In the genomic region with DNA sequence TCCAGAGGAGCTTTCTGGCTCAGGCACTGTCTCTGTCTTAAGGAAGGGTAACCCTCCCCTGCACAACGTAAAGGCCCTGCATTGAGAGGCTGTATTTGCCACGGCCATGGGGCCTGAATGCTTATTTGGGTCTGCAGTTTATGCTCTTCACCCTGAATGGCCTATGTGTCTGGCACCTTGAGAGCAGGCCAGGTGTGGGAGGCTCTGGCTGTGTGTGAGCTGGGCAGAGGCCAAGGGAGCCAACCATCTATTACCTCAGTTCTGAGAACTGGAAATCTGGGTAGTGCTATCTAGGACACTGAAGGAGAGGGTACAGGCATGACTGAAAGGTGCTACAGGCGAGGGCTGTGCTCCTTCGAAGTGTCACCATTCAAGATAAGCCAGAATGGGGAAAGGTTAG, we compare ENCODE assay signal across 23 mouse cellular contexts. TPM values are rescaled to one million over a fixed set of nuclear protein-coding genes. Genes with fewer than 3 reads are reported as not detected.
A peak's percentile ranks its signal among the peaks of the same experiment; 100 is the strongest.
DNase-seq lines count a peak whose midpoint lies in the region; ATAC-seq and TF ChIP-seq lines count a peak whose summit lies in the region.
"Had no signal": no experiment of that assay in that cellular context is flagged by ENCODE, and none has a peak within 500 bp of the region (broad histone marks: within the 10 kb centered on the region; RNA-seq: fewer than 3 reads in every experiment).

No protein-coding gene starts in this region.

- peaks cover 5% of the 10 kb centered on the region for H3K4me1 ChIP-seq in thymus, adult 2 months (replicated peaks; ENCODE audit: control insufficient read depth, insufficient read depth, low read length)
- H3K4me1 ChIP-seq in cerebellum, adult 2 months (ENCODE audit: control insufficient read depth, insufficient read depth, low read length), result peaks cover 19% of the 10 kb centered on the region
- H3K4me1 ChIP-seq in embryonic fibroblast, embryonic 13.5 days (ENCODE audit: control insufficient read depth, insufficient read depth, low read length), result peaks cover 36% of the 10 kb centered on the region
- 0 out of 2 replicates have a peak, but pooled peaks cover 6% of the 10 kb centered on the region for H3K4me1 ChIP-seq in small intestine, adult 2 months (ENCODE audit: control insufficient read depth, insufficient read depth, insufficient read length, low read length)
- H3K4me1 ChIP-seq in limb, embryonic 10.5 days, result peaks cover 5% of the 10 kb centered on the region; the same call in 1 of the 2 replicates
- H3K4me1 ChIP-seq in forebrain, embryonic 15.5 days, result no peaks in the 10 kb centered on the region
- H3K4me1 ChIP-seq: embryonic facial prominence, embryonic 12.5 days; hindbrain, embryonic 12.5 days; midbrain, embryonic 12.5 days; neural tube, embryonic 13.5 days; stomach, embryonic 15.5 days had no signal

- no peak for ATAC-seq in forebrain, embryonic 15.5 days (replicated peaks)
- ATAC-seq: forebrain, postnatal 0 days had no signal

- WGBS in thymus, adult 2 months, result 86% methylated on average over 4 of the region's 4 CpGs
- WGBS in cerebellum, adult 2 months, result 59% methylated on average over 4 of the region's 4 CpGs
- 83% methylated on average over 4 of the region's 4 CpGs for WGBS in small intestine, adult 2 months
- 83% methylated on average over 4 of the region's 4 CpGs for WGBS in limb, embryonic 10.5 days
- 84% methylated on average over 4 of the region's 4 CpGs for WGBS in forebrain, embryonic 15.5 days

- no peaks in the 10 kb centered on the region for H3K9me3 ChIP-seq in limb, embryonic 10.5 days (replicated peaks)
- H3K9me3 ChIP-seq in forebrain, embryonic 15.5 days, result no peaks in the 10 kb centered on the region
- H3K9me3 ChIP-seq: embryonic facial prominence, embryonic 12.5 days; hindbrain, embryonic 12.5 days; midbrain, embryonic 12.5 days; neural tube, embryonic 13.5 days; stomach, embryonic 15.5 days had no signal

- no peaks in the 10 kb centered on the region for H3K27me3 ChIP-seq in thymus, adult 2 months (ENCODE audit: control insufficient read depth, insufficient read depth, low read length)
- no peaks in the 10 kb centered on the region for H3K27me3 ChIP-seq in cerebellum, adult 2 months (ENCODE audit: control insufficient read depth, insufficient read depth, low read length)
- no peaks in the 10 kb centered on the region for H3K27me3 ChIP-seq in small intestine, adult 2 months (ENCODE audit: control insufficient read depth, insufficient read depth, low read length)
- no peaks in the 10 kb centered on the region for H3K27me3 ChIP-seq in limb, embryonic 10.5 days (ENCODE audit: low read depth, poor library complexity, severe bottlenecking)
- H3K27me3 ChIP-seq in forebrain, embryonic 15.5 days, result no peaks in the 10 kb centered on the region
- H3K27me3 ChIP-seq: embryonic facial prominence, embryonic 12.5 days; hindbrain, embryonic 12.5 days; midbrain, embryonic 12.5 days; neural tube, embryonic 13.5 days; stomach, embryonic 15.5 days had no signal

- no peak for DNase-seq in thymus, adult 2 months
- no peak for DNase-seq in thymus, postnatal 0 days (ENCODE audit: low spot score)
- peak; percentile 48 to 69 for DNase-seq in cerebellum, adult 2 months
- no peak for DNase-seq in limb, embryonic 10.5 days (ENCODE audit: low spot score)
- no peak for DNase-seq in adrenal gland, adult 2 months
- DNase-seq: adrenal gland, postnatal 10 days; forebrain, postnatal 0 days; liver, postnatal 0 days; spleen, adult 18-20 months; thymus, adult 18-20 months had no signal

- TF ChIP-seq POLR2A in thymus, adult 2 months (IDR thresholded peaks at IDR 0.05; ENCODE audit: control insufficient read depth, extremely low read depth, insufficient read depth, low read length, poor library complexity), result no peak
- TF ChIP-seq POLR2A in cerebellum, adult 2 months (IDR thresholded peaks at IDR 0.05; ENCODE audit: borderline replicate concordance, insufficient read depth, low read length), result no peak
- no peak for TF ChIP-seq POLR2A in embryonic fibroblast, embryonic 13.5 days (IDR thresholded peaks at IDR 0.05; ENCODE audit: low read depth, low read length)
- TF ChIP-seq POLR2A in small intestine, adult 2 months (IDR thresholded peaks at IDR 0.05; ENCODE audit: low read depth, low read length), result no peak

- no peak overlapping the region for H3K4me3 ChIP-seq in thymus, adult 2 months (ENCODE audit: control insufficient read depth, insufficient read depth, low read length)
- H3K4me3 ChIP-seq in cerebellum, adult 2 months (replicated peaks; ENCODE audit: insufficient read depth, low read depth, low read length), result no peak overlapping the region
- H3K4me3 ChIP-seq in embryonic fibroblast, embryonic 13.5 days (ENCODE audit: insufficient read depth, low read length), result no peak overlapping the region
- no peak overlapping the region for H3K4me3 ChIP-seq in small intestine, adult 2 months (ENCODE audit: low read depth, low read length)
- no peak overlapping the region for H3K4me3 ChIP-seq in limb, embryonic 10.5 days
- no peak overlapping the region for H3K4me3 ChIP-seq in forebrain, embryonic 15.5 days
- H3K4me3 ChIP-seq: embryonic facial prominence, embryonic 12.5 days; heart, adult 2 months; hindbrain, embryonic 12.5 days; layer of hippocampus, adult 2 months; midbrain, embryonic 12.5 days; neural tube, embryonic 13.5 days; stomach, embryonic 15.5 days had no signal

- H3K27ac ChIP-seq in thymus, adult 2 months (ENCODE audit: control insufficient read depth, insufficient read depth, low read length), result peak overlapping the region; percentile 44; the same call in 1 of the 2 replicates
- H3K27ac ChIP-seq in cerebellum, adult 2 months (ENCODE audit: insufficient read depth, low read length), result no peak overlapping the region
- H3K27ac ChIP-seq in embryonic fibroblast, embryonic 13.5 days (ENCODE audit: insufficient read depth, low read length), result peak overlapping the region; percentile 55; the same call in 1 of the 2 replicates
- peak overlapping the region; percentile 0; the same call in 1 of the 2 replicates for H3K27ac ChIP-seq in small intestine, adult 2 months (ENCODE audit: insufficient read depth, low read depth, low read length)
- no peak overlapping the region for H3K27ac ChIP-seq in limb, embryonic 10.5 days
- no peak overlapping the region for H3K27ac ChIP-seq in forebrain, embryonic 15.5 days (replicated peaks)
- H3K27ac ChIP-seq: embryonic facial prominence, embryonic 12.5 days; hindbrain, embryonic 12.5 days; layer of hippocampus, adult 2 months; midbrain, embryonic 12.5 days; neural tube, embryonic 13.5 days; stomach, embryonic 15.5 days had no signal

- no peak for TF ChIP-seq CTCF in thymus, adult 2 months (IDR thresholded peaks at IDR 0.05; ENCODE audit: borderline replicate concordance, control insufficient read depth, extremely low read depth, insufficient read depth, low read length, poor library complexity)
- TF ChIP-seq CTCF in cerebellum, adult 2 months (IDR thresholded peaks at IDR 0.05; ENCODE audit: borderline replicate concordance, insufficient read depth, low read depth, low read length), result no peak
- no peak for TF ChIP-seq CTCF in embryonic fibroblast, embryonic 13.5 days (IDR thresholded peaks at IDR 0.05; ENCODE audit: borderline replicate concordance, insufficient read depth, low read length)
- TF ChIP-seq CTCF in small intestine, adult 2 months (IDR thresholded peaks at IDR 0.05; ENCODE audit: extremely low read depth, insufficient read length, insufficient replicate concordance, low read depth, low read length), result no peak

- H3K36me3 ChIP-seq in thymus, adult 2 months (ENCODE audit: control insufficient read depth, insufficient read depth, low read length), result peaks cover 68% of the 10 kb centered on the region
- H3K36me3 ChIP-seq in small intestine, adult 2 months (ENCODE audit: control insufficient read depth, insufficient read depth, low read length), result peaks cover 58% of the 10 kb centered on the region
- H3K36me3 ChIP-seq in limb, embryonic 10.5 days, result peaks cover 49% of the 10 kb centered on the region
- H3K36me3 ChIP-seq in forebrain, embryonic 15.5 days, result peaks cover 14% of the 10 kb centered on the region; the same call in 1 of the 2 replicates

- H3K4me2 ChIP-seq in forebrain, embryonic 15.5 days (replicated peaks), result no peak overlapping the region
- H3K4me2 ChIP-seq: embryonic facial prominence, embryonic 12.5 days; hindbrain, embryonic 12.5 days; midbrain, embryonic 12.5 days; neural tube, embryonic 13.5 days; stomach, embryonic 15.5 days had no signal

- no peak overlapping the region for H3K9ac ChIP-seq in forebrain, embryonic 15.5 days (replicated peaks)
- H3K9ac ChIP-seq: embryonic facial prominence, embryonic 12.5 days; forebrain, postnatal 0 days; hindbrain, embryonic 12.5 days; liver, postnatal 0 days; midbrain, embryonic 12.5 days; neural tube, embryonic 13.5 days; stomach, embryonic 15.5 days had no signal

RNA-seq across cellular contexts. Expression of gene Cxcr6, which starts 8.5 kb away (rescaled TPM):
- polyA plus RNA-seq in thymus, adult 2 months (2012; rRNA removed), result 4.3 and 4.6 TPM in 2 replicates
- 17.4 and 17.8 TPM in 2 replicates for polyA plus RNA-seq in thymus, postnatal 0 days (2015; fragmentation: Nextera tagmentation; extraction: Ambion mirVana)
- 0.06 and 0.07 TPM in 2 replicates for polyA plus RNA-seq in cerebellum, adult 2 months (2012; rRNA removed)
- polyA plus RNA-seq in embryonic fibroblast, embryonic 13.5 days (2011; ENCODE audit: insufficient read length, low read depth, missing spikeins), result 0.91 and 4.1 TPM in 2 replicates
- 1.3 and 1.5 TPM in 2 replicates for polyA plus RNA-seq in small intestine, adult 2 months (2012; rRNA removed)
- polyA plus RNA-seq in limb, embryonic 10.5 days (2016; fragmentation: Nextera tagmentation; extraction: Ambion mirVana), result 0.15 and 0.19 TPM in 2 replicates
- polyA plus RNA-seq in forebrain, embryonic 15.5 days (2015; fragmentation: Nextera tagmentation; extraction: Ambion mirVana), result 0.15 and 0.18 TPM in 2 replicates
- under 1 TPM in 1 of 2 experiments, not detected in 1; 0.21 TPM for total RNA-seq in adrenal gland, adult 2 months (2021)
- 0.20 TPM in 1 of 2 replicates, not detected in the other for polyA plus RNA-seq in adrenal gland, adult 2 months (2012; rRNA removed)
- total RNA-seq: forebrain, postnatal 0 days; gastrocnemius, adult 8-10 months; layer of hippocampus, adult 2 months; left cerebral cortex, adult 18-20 months; left cerebral cortex, postnatal 4 days had no signal
- polyA plus RNA-seq: forebrain, postnatal 0 days had no signal

RNA-seq across cellular contexts. Expression of gene Fyco1, which starts 36.9 kb away (rescaled TPM):
- 11.6 and 13.0 TPM in 2 replicates for polyA plus RNA-seq in thymus, adult 2 months (2012; rRNA removed)
- polyA plus RNA-seq in thymus, postnatal 0 days (2015; fragmentation: Nextera tagmentation; extraction: Ambion mirVana), result 5.6 and 10.3 TPM in 2 replicates
- 17.6 and 18.0 TPM in 2 replicates for polyA plus RNA-seq in cerebellum, adult 2 months (2012; rRNA removed)
- 25.2 and 29.2 TPM in 2 replicates for polyA plus RNA-seq in embryonic fibroblast, embryonic 13.5 days (2011; ENCODE audit: insufficient read length, low read depth, missing spikeins)
- polyA plus RNA-seq in small intestine, adult 2 months (2012; rRNA removed), result 3.9 and 4.9 TPM in 2 replicates
- polyA plus RNA-seq in limb, embryonic 10.5 days (2016; fragmentation: Nextera tagmentation; extraction: Ambion mirVana), result 8.4 and 10.6 TPM in 2 replicates
- 16.5 and 16.8 TPM in 2 replicates for polyA plus RNA-seq in forebrain, embryonic 15.5 days (2015; fragmentation: Nextera tagmentation; extraction: Ambion mirVana)
- 10 to 100 TPM; 37.1 to 41.1 TPM for total RNA-seq in adrenal gland, adult 2 months (2021)
- polyA plus RNA-seq in adrenal gland, adult 2 months (2012; rRNA removed), result 5.9 and 9.7 TPM in 2 replicates

RNA-seq across cellular contexts. Expression of gene Xcr1, which starts 47.0 kb away (rescaled TPM):
- 4.3 and 7.0 TPM in 2 replicates for polyA plus RNA-seq in thymus, adult 2 months (2012; rRNA removed)
- polyA plus RNA-seq in thymus, postnatal 0 days (2015; fragmentation: Nextera tagmentation; extraction: Ambion mirVana), result 0.75 and 1.0 TPM in 2 replicates
- polyA plus RNA-seq in cerebellum, adult 2 months (2012; rRNA removed), result not detected in 2 replicates
- not detected in 2 replicates for polyA plus RNA-seq in embryonic fibroblast, embryonic 13.5 days (2011; ENCODE audit: insufficient read length, low read depth, missing spikeins)
- 0.17 and 0.29 TPM in 2 replicates for polyA plus RNA-seq in small intestine, adult 2 months (2012; rRNA removed)
- polyA plus RNA-seq in limb, embryonic 10.5 days (2016; fragmentation: Nextera tagmentation; extraction: Ambion mirVana), result not detected in 2 replicates
- 0.06 TPM in 2 replicates for polyA plus RNA-seq in forebrain, embryonic 15.5 days (2015; fragmentation: Nextera tagmentation; extraction: Ambion mirVana)
- total RNA-seq in adrenal gland, adult 2 months (2021), result under 1 TPM; 0.10 to 0.20 TPM
- polyA plus RNA-seq in adrenal gland, adult 2 months (2012; rRNA removed), result 0.08 and 0.10 TPM in 2 replicates
- total RNA-seq: forebrain, postnatal 0 days; gastrocnemius, adult 8-10 months; heart, adult 2 months; layer of hippocampus, adult 2 months; left cerebral cortex, adult 18-20 months; left cerebral cortex, postnatal 4 days had no signal
- polyA plus RNA-seq: embryonic facial prominence, embryonic 12.5 days; midbrain, embryonic 12.5 days; stomach, embryonic 15.5 days had no signal

Comparison
In these comparisons a context has a peak if more than half of its experiments do, and no peak if none do; other contexts are left out.
1. DNase-seq: peak in cerebellum, adult 2 months (2 of 2); none in thymus, adult 2 months (single experiment), thymus, postnatal 0 days (single experiment), limb, embryonic 10.5 days (single experiment) and adrenal gland, adult 2 months (single experiment).
2. H3K27ac ChIP-seq: peak in thymus, adult 2 months (single experiment), embryonic fibroblast, embryonic 13.5 days (single experiment) and small intestine, adult 2 months (single experiment); none in cerebellum, adult 2 months (single experiment), limb, embryonic 10.5 days (single experiment) and forebrain, embryonic 15.5 days (single experiment).